Mouse (Mus musculus): ENCODE results near the gene Abca1. TPM values are rescaled to one million over a fixed set of nuclear protein-coding genes. Genes with fewer than 3 reads are reported as not detected.

Abca1 gene
- polyA plus RNA-seq, 1 experiment from 2014 or later = 7.2 TPM

GRCm38 (mm10) chr4:53148817-53149216 lies 10.9 kb downstream of the Abca1 start:
- ATAC-seq (ENCODE audit: insufficient number of reproducible peaks, insufficient read depth, low FRiP score, low TSS enrichment, low read depth) = no peak
- no peaks in the 10 kb centered on the region for H3K9me3 ChIP-seq
- no peak overlapping the region for H3K9ac ChIP-seq
- no peak overlapping the region for H3K4me2 ChIP-seq
- H3K4me1 ChIP-seq = peaks cover 27% of the 10 kb centered on the region
- H3K36me3 ChIP-seq = no peaks in the 10 kb centered on the region
- no peak overlapping the region for H3K27ac ChIP-seq
- H3K27me3 ChIP-seq = no peaks in the 10 kb centered on the region
- H3K4me3 ChIP-seq = no peak overlapping the region
- WGBS = 80% methylated on average over 2 of the region's 2 CpGs

- ATAC-seq (ENCODE audit: insufficient number of reproducible peaks, insufficient read depth, low FRiP score, low TSS enrichment, low read depth) = no peak
- H3K4me2 ChIP-seq = no peak overlapping the region
- no peaks in the 10 kb centered on the region for H3K27me3 ChIP-seq
- no peak overlapping the region for H3K9ac ChIP-seq
- H3K9me3 ChIP-seq = no peaks in the 10 kb centered on the region
- H3K4me3 ChIP-seq = no peak overlapping the region
- H3K27ac ChIP-seq = no peak overlapping the region
- 8% methylated on average over 2 of the region's 2 CpGs for WGBS
- peaks cover 8% of the 10 kb centered on the region for H3K36me3 ChIP-seq
- peaks cover 25% of the 10 kb centered on the region for H3K4me1 ChIP-seq
Observed at GRCm38 (mm10) chr4:53147454-53147853, 12.2 kb downstream of the Abca1 start.

GRCm38 (mm10) chr4:53147046-53147445 lies 12.6 kb downstream of the Abca1 start:
- Histone ChIP-seq H3K36me3 (peaks cover 8% of the 10 kb centered on the region), H3K4me2 (no peak overlapping the region), H3K4me1 (peaks cover 22% of the 10 kb centered on the region), H3K4me3 (no peak overlapping the region), H3K27me3 (no peaks in the 10 kb centered on the region), H3K27ac (no peak overlapping the region), H3K9ac (no peak overlapping the region), H3K9me3 (no peaks in the 10 kb centered on the region)
- no peak for ATAC-seq (ENCODE audit: insufficient number of reproducible peaks, insufficient read depth, low FRiP score, low TSS enrichment, low read depth)
- WGBS = 45% methylated on average over 4 of the region's 4 CpGs

- Histone ChIP-seq H3K9me3 (no peaks in the 10 kb centered on the region), H3K9ac (no peak overlapping the region), H3K4me2 (no peak overlapping the region), H3K36me3 (peaks cover 11% of the 10 kb centered on the region), H3K27me3 (no peaks in the 10 kb centered on the region), H3K4me3 (no peak overlapping the region), H3K27ac (no peak overlapping the region), H3K4me1 (peaks cover 18% of the 10 kb centered on the region)
- ATAC-seq (ENCODE audit: insufficient number of reproducible peaks, insufficient read depth, low FRiP score, low TSS enrichment, low read depth) = no peak
- WGBS = 93% methylated on average over 12 of the region's 12 CpGs
Observed at GRCm38 (mm10) chr4:53146227-53146949, 13.3 kb downstream of the Abca1 start.

- Histone ChIP-seq H3K27ac (no peak overlapping the region), H3K4me3 (no peak overlapping the region), H3K9ac (no peak overlapping the region), H3K36me3 (peaks cover 11% of the 10 kb centered on the region), H3K9me3 (no peaks in the 10 kb centered on the region), H3K4me1 (peaks cover 12% of the 10 kb centered on the region), H3K4me2 (no peak overlapping the region), H3K27me3 (no peaks in the 10 kb centered on the region)
- 88% methylated on average over 12 of the region's 12 CpGs for WGBS
- no peak for ATAC-seq (ENCODE audit: insufficient number of reproducible peaks, insufficient read depth, low FRiP score, low TSS enrichment, low read depth)
Observed at GRCm38 (mm10) chr4:53145434-53146168, 14.1 kb downstream of the Abca1 start.

GRCm38 (mm10) chr4:53144571-53144970 lies 15.1 kb downstream of the Abca1 start:
- Histone ChIP-seq H3K4me1 (peaks cover 8% of the 10 kb centered on the region), H3K27me3 (no peaks in the 10 kb centered on the region), H3K36me3 (peaks cover 17% of the 10 kb centered on the region), H3K9me3 (no peaks in the 10 kb centered on the region), H3K9ac (no peak overlapping the region), H3K4me3 (no peak overlapping the region), H3K4me2 (no peak overlapping the region), H3K27ac (no peak overlapping the region)
- ATAC-seq (ENCODE audit: insufficient number of reproducible peaks, insufficient read depth, low FRiP score, low TSS enrichment, low read depth) = no peak
- WGBS = 86% methylated on average over 10 of the region's 10 CpGs

GRCm38 (mm10) chr4:53144021-53144420 lies 15.7 kb downstream of the Abca1 start:
- no peak for ATAC-seq (ENCODE audit: insufficient number of reproducible peaks, insufficient read depth, low FRiP score, low TSS enrichment, low read depth)
- H3K4me1 ChIP-seq = peaks cover 8% of the 10 kb centered on the region
- H3K36me3 ChIP-seq = peaks cover 19% of the 10 kb centered on the region
- H3K27me3 ChIP-seq = no peaks in the 10 kb centered on the region
- no peaks in the 10 kb centered on the region for H3K9me3 ChIP-seq
- no peak overlapping the region for H3K27ac ChIP-seq
- H3K9ac ChIP-seq = no peak overlapping the region
- H3K4me3 ChIP-seq = no peak overlapping the region
- WGBS = 69% methylated on average over 8 of the region's 8 CpGs
- H3K4me2 ChIP-seq = no peak overlapping the region

- Histone ChIP-seq H3K36me3 (peaks cover 19% of the 10 kb centered on the region), H3K9me3 (no peaks in the 10 kb centered on the region), H3K4me3 (no peak overlapping the region), H3K27ac (no peak overlapping the region), H3K27me3 (no peaks in the 10 kb centered on the region), H3K4me1 (no peaks in the 10 kb centered on the region), H3K9ac (no peak overlapping the region), H3K4me2 (no peak overlapping the region)
- no peak for ATAC-seq (ENCODE audit: insufficient number of reproducible peaks, insufficient read depth, low FRiP score, low TSS enrichment, low read depth)
- 91% methylated on average over 6 of the region's 6 CpGs for WGBS
Observed at GRCm38 (mm10) chr4:53140678-53141077, 19.0 kb downstream of the Abca1 start.

GRCm38 (mm10) chr4:53139495-53139894 lies 20.2 kb downstream of the Abca1 start:
- 87% methylated on average over 2 of the region's 2 CpGs for WGBS
- H3K36me3 ChIP-seq = peaks cover 19% of the 10 kb centered on the region
- no peak overlapping the region for H3K4me3 ChIP-seq
- H3K4me2 ChIP-seq = no peak overlapping the region
- no peaks in the 10 kb centered on the region for H3K4me1 ChIP-seq
- H3K9ac ChIP-seq = no peak overlapping the region
- no peaks in the 10 kb centered on the region for H3K27me3 ChIP-seq
- no peak for ATAC-seq (ENCODE audit: insufficient number of reproducible peaks, insufficient read depth, low FRiP score, low TSS enrichment, low read depth)
- H3K9me3 ChIP-seq = no peaks in the 10 kb centered on the region
- H3K27ac ChIP-seq = no peak overlapping the region

- no peaks in the 10 kb centered on the region for H3K9me3 ChIP-seq
- no peak overlapping the region for H3K4me2 ChIP-seq
- H3K9ac ChIP-seq = no peak overlapping the region
- H3K27ac ChIP-seq = no peak overlapping the region
- peaks cover 19% of the 10 kb centered on the region for H3K36me3 ChIP-seq
- H3K27me3 ChIP-seq = no peaks in the 10 kb centered on the region
- no peak for ATAC-seq (ENCODE audit: insufficient number of reproducible peaks, insufficient read depth, low FRiP score, low TSS enrichment, low read depth)
- H3K4me3 ChIP-seq = no peak overlapping the region
- no peaks in the 10 kb centered on the region for H3K4me1 ChIP-seq
- WGBS = 92% methylated on average over 3 of the region's 3 CpGs
Observed at GRCm38 (mm10) chr4:53138974-53139373, 20.7 kb downstream of the Abca1 start.

GRCm38 (mm10) chr4:53137087-53137486 lies 22.6 kb downstream of the Abca1 start:
- H3K36me3 ChIP-seq = peaks cover 14% of the 10 kb centered on the region; the same call in 1 of the 2 replicates
- ATAC-seq (ENCODE audit: insufficient number of reproducible peaks, insufficient read depth, low FRiP score, low TSS enrichment, low read depth) = no peak
- H3K27me3 ChIP-seq = no peaks in the 10 kb centered on the region
- no peak overlapping the region for H3K9ac ChIP-seq
- no peaks in the 10 kb centered on the region for H3K9me3 ChIP-seq
- H3K4me2 ChIP-seq = no peak overlapping the region
- 80% methylated on average over 2 of the region's 2 CpGs for WGBS
- H3K27ac ChIP-seq = no peak overlapping the region
- no peak overlapping the region for H3K4me3 ChIP-seq
- H3K4me1 ChIP-seq = no peaks in the 10 kb centered on the region

GRCm38 (mm10) chr4:53134816-53135215 lies 24.9 kb downstream of the Abca1 start:
- no peaks in the 10 kb centered on the region for H3K9me3 ChIP-seq
- no peak for ATAC-seq (ENCODE audit: insufficient number of reproducible peaks, insufficient read depth, low FRiP score, low TSS enrichment, low read depth)
- no peaks in the 10 kb centered on the region for H3K27me3 ChIP-seq
- no peak overlapping the region for H3K4me3 ChIP-seq
- peaks cover 30% of the 10 kb centered on the region for H3K36me3 ChIP-seq
- 72% methylated on average over 7 of the region's 7 CpGs for WGBS
- no peak overlapping the region for H3K4me2 ChIP-seq
- no peaks in the 10 kb centered on the region for H3K4me1 ChIP-seq
- no peak overlapping the region for H3K9ac ChIP-seq
- H3K27ac ChIP-seq = no peak overlapping the region
